Mouse (Mus musculus): ENCODE data around the gene Tstd2. TPM values are rescaled to one million over a fixed set of nuclear protein-coding genes. Genes with fewer than 3 reads are reported as not detected.

Tstd2 gene
- polyA plus RNA-seq (2016; fragmentation: Nextera tagmentation; extraction: Ambion mirVana): 40.5 and 40.7 TPM in 2 replicates

DNA sequence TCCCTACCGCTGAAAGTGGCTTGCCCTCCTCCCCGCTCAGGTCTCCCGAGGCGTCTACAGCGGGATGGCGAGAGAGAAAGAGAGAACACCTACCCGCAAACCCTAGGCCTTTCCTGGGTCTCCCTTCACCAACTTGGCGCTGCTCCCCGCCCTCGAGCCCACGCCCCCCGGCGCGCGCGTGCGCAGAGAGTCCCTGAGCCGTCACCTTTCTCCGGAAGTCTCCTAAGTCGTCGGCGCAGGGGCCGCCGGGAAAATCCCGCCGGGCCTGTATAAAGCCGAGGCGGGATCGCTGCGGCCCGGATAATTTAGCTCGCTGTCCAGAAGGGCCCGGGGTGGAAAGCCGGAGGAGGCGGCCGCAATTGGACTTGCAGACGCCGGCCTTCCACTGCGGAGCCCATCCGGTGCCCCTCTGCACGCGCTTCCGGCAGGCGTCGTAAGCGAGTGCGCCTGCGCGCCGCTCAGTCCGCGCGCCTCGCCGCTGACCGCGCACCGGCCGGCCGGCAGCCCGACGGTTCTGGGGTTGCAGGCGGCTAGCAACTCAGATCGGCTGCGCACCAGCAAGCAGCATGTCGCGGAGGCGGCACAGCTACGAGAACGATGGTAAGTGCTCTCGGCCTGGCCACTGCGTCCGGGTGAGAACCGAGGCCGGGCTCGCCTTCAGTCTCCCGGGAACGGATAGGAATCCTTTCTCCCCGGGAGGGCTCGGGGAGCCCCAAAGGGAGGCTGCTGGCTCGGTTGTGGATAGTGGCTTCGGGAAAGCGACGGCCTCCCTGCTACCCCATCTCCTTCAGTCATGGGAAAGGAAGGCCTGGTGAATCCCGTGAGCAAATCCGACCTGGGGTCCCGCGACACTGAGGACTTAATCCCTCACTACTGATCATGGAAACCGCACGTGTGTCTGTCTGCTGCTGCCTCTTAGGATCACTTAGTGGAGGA is at the start of gene Tstd2, which contains the start of gene Ncbp1:
Gene Tstd2 (minus strand): TSS at position 408 of the 936 bp plus-strand sequence.
Gene Ncbp1 (plus strand): TSS at position 327 of the 936 bp plus-strand sequence.
- peak; percentile 96 for DNase-seq (ENCODE audit: low spot score)
- Histone ChIP-seq H3K9me3 (no peaks in the 10 kb centered on the region), H3K36me3 (peaks cover 20% of the 10 kb centered on the region), H3K4me1 (peaks cover 22% of the 10 kb centered on the region), H3K4me3 (peak within 1 kb of the TSS; percentile 82), H3K27ac (peak within 1 kb of the TSS; percentile 97), H3K27me3 (ENCODE audit: insufficient read depth, poor library complexity, severe bottlenecking) (no peaks in the 10 kb centered on the region)
- WGBS: under 1% methylated on average over 89 of the region's 90 CpGs

DNA sequence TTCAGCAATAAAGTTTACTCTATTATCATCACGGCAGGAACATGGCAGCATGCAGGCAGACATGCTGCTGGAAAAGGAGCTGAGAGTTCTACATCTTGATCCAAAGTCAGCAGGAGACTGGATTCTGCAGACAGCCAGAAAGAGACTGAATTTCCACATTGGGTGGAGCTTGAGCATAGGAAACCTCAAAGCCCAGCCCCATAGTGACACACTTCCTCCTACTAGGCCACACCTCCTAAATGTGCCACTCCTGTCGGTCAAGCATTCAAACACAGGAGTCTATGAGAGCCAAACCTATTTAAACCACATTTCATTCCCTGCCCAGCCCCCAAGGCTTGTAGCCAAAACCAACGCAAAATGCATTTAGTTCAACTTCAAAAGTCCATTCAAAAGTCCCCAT is 48.0 kb upstream of the Tstd2 start:
- 81% methylated on average over 3 of the region's 3 CpGs for WGBS

DNA sequence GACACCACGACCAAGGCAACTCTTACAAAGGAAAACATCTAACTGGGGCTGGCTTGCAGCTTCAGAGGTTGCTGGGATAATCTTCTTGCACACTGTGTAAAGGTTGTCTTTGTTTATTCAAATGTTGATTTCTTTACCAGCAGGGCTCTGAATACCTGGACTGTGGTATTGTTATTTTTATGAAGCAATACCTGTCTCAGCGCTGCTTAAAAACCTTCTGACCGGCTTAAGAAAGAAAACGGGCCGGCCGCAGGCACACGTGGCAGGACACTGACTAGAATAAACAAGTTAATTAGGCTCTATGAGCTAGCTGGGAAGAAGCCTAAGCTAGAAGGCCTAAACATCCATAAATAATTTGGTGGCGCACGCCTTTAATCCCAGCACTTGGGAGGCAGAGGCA is 47.4 kb upstream of the Tstd2 start:
- Histone ChIP-seq H3K36me3 (peaks cover 81% of the 10 kb centered on the region), H3K9me3 (no peaks in the 10 kb centered on the region), H3K27me3 (ENCODE audit: insufficient read depth, poor library complexity, severe bottlenecking) (no peaks in the 10 kb centered on the region), H3K27ac (no peak overlapping the region), H3K4me3 (no peak overlapping the region), H3K4me1 (no peaks in the 10 kb centered on the region)
- no peak for DNase-seq (ENCODE audit: low spot score)
- WGBS: 88% methylated on average over 9 of the region's 9 CpGs

More for the DNA sequence above, 48.0 kb upstream of the Tstd2 start:
- Histone ChIP-seq H3K27me3 (ENCODE audit: insufficient read depth, poor library complexity, severe bottlenecking) (no peaks in the 10 kb centered on the region), H3K9me3 (no peaks in the 10 kb centered on the region), H3K4me1 (no peaks in the 10 kb centered on the region), H3K27ac (no peak overlapping the region), H3K36me3 (peaks cover 81% of the 10 kb centered on the region), H3K4me3 (no peak overlapping the region)
- no peak for DNase-seq (ENCODE audit: low spot score)

DNA sequence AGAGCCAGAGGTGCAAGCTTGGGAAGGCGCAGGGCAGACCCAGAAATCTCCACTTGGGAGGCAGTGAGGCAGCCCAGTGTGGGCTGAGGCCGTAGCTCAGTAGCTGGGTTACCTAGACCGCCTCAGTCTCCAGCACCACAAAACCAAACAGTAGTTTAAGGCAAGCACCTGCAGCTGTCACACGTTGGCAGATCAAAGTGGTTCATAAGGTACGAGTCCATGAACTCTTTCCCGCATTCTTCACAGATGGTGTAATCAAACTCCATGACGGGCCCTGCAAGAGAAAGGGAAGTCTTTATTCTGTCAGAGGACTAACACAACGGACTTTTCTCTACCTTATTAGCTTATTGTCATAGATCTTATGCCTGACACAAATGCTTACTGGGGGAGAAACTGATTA is 46.9 kb upstream of the Tstd2 start:
- no peak for DNase-seq (ENCODE audit: low spot score)
- no peaks in the 10 kb centered on the region for H3K4me1 ChIP-seq
- WGBS: 80% methylated on average over 8 of the region's 8 CpGs
- no peak overlapping the region for H3K27ac ChIP-seq
- H3K27me3 ChIP-seq (ENCODE audit: insufficient read depth, poor library complexity, severe bottlenecking): no peaks in the 10 kb centered on the region
- no peaks in the 10 kb centered on the region for H3K9me3 ChIP-seq
- H3K36me3 ChIP-seq: peaks cover 80% of the 10 kb centered on the region
- H3K4me3 ChIP-seq: no peak overlapping the region

DNA sequence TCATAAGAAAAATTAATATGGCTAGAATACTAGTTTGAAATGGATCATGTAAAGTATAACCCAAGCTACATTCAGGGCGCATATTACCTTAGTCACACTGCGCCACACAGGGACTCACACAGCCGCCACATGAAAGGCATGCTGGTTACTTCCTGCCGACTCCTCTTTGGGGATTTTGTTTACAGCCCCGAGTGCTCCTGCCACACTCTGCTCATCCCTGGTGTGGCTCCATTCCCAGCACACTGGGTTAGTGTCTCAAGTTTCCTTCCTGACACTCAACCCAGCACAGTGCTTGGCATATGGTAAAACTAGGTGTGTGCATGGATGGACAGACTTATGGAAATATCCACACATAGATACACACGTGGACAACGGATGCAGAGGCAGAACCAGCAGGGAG is 43.7 kb upstream of the Tstd2 start:
- H3K36me3 ChIP-seq: peaks cover 84% of the 10 kb centered on the region
- no peak overlapping the region for H3K27ac ChIP-seq
- WGBS: 86% methylated on average over 7 of the region's 7 CpGs
- no peak overlapping the region for H3K4me3 ChIP-seq
- DNase-seq (ENCODE audit: low spot score): no peak
- no peaks in the 10 kb centered on the region for H3K9me3 ChIP-seq
- H3K4me1 ChIP-seq: no peaks in the 10 kb centered on the region
- H3K27me3 ChIP-seq (ENCODE audit: insufficient read depth, poor library complexity, severe bottlenecking): no peaks in the 10 kb centered on the region

DNA sequence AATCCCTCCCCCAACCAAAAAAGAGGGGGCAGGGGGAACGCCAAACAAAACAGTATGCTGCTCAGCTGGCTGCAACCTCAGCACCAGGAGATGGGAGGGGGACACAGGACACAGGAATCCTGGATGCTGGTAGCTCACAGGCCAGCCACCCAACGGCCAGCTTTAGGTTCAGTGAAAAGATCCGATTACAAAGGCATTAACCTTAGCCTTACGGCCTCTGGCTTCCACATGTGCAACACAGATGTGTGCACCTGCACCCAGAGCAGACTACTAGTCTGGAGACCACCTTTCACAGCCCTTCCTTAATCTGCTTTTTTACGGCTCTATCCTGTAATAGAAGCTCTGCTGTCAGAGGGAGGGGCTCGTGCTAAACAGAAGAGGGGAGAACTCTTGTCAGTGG is 42.7 kb upstream of the Tstd2 start:
- WGBS: 79% methylated on average over 6 of the region's 6 CpGs
- no peaks in the 10 kb centered on the region for H3K27me3 ChIP-seq (ENCODE audit: insufficient read depth, poor library complexity, severe bottlenecking)
- H3K4me3 ChIP-seq: no peak overlapping the region
- no peaks in the 10 kb centered on the region for H3K9me3 ChIP-seq
- peaks cover 86% of the 10 kb centered on the region for H3K36me3 ChIP-seq
- H3K4me1 ChIP-seq: no peaks in the 10 kb centered on the region
- no peak for DNase-seq (ENCODE audit: low spot score)
- no peak overlapping the region for H3K27ac ChIP-seq

DNA sequence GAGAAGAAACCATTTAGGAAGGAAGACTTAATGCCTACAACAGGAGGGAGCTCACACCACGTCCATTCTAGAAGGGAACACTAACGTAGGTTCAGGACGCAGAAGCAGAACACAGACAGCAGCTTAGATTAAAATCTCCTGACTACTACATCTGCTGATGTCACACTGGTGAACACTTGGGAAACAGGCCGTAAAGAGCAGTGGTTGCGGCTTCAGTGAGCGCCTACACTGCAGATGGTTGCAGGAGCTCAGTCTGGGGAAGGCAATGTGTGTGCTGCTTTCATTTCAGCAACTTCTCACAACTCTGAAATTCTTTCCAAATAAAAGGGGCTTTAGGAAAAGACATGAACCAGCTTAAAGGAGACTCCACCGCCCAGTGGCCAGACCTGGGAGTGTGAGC is 39.0 kb upstream of the Tstd2 start:
- no peak for DNase-seq (ENCODE audit: low spot score)
- H3K9me3 ChIP-seq: no peaks in the 10 kb centered on the region
- H3K27ac ChIP-seq: no peak overlapping the region
- no peaks in the 10 kb centered on the region for H3K4me1 ChIP-seq
- peaks cover 90% of the 10 kb centered on the region for H3K36me3 ChIP-seq
- no peaks in the 10 kb centered on the region for H3K27me3 ChIP-seq (ENCODE audit: insufficient read depth, poor library complexity, severe bottlenecking)
- no peak overlapping the region for H3K4me3 ChIP-seq
- 81% methylated on average over 7 of the region's 7 CpGs for WGBS

DNA sequence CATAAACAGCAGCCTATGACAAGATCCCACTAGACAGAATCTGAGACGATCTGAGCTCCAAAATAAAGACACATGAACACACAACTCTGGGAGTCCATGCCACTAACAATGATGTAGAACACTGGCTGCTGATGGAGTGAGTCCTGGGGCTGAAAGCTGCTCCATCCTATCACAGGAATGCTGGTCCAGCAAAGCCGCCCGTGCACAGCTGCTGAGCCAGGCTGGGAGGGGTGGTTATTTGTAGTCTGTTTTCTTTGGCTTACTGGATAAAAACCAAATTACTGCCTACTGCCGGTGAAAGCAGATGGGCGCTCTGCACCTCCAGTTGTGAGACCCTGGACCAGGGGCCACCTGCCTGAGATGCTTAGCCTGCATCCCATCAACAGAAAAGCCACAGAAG is 38.5 kb upstream of the Tstd2 start:
- Histone ChIP-seq H3K36me3 (peaks cover 89% of the 10 kb centered on the region), H3K27me3 (ENCODE audit: insufficient read depth, poor library complexity, severe bottlenecking) (no peaks in the 10 kb centered on the region), H3K4me1 (no peaks in the 10 kb centered on the region), H3K9me3 (no peaks in the 10 kb centered on the region), H3K4me3 (no peak overlapping the region), H3K27ac (no peak overlapping the region)
- no peak for DNase-seq (ENCODE audit: low spot score)
- 83% methylated on average over 5 of the region's 5 CpGs for WGBS

DNA sequence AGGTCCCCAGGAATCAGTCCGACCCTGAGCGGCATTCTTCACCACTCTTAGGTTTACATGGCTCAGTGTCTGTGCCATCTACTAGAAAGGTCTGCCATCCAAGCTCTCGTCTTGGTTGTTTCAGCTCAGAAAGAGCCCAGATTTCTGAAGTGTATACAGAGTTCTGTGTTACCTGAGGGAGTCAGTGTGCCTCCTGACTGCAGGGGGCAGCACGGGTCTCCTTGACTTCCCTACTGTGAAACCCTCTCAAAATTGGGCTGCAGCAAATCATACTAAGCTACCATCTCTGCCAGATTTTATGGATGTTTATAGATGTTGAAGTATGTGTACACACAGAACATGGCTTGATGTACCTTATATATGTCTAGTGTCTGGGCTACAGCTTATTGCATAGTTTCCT is 37.8 kb upstream of the Tstd2 start:
- H3K27ac ChIP-seq: no peak overlapping the region
- DNase-seq (ENCODE audit: low spot score): no peak
- no peaks in the 10 kb centered on the region for H3K4me1 ChIP-seq
- no peaks in the 10 kb centered on the region for H3K27me3 ChIP-seq (ENCODE audit: insufficient read depth, poor library complexity, severe bottlenecking)
- no peaks in the 10 kb centered on the region for H3K9me3 ChIP-seq
- whole genome bisulfite sequencing: 75% methylated on average over 4 of the region's 4 CpGs
- peaks cover 89% of the 10 kb centered on the region for H3K36me3 ChIP-seq
- H3K4me3 ChIP-seq: no peak overlapping the region

DNA sequence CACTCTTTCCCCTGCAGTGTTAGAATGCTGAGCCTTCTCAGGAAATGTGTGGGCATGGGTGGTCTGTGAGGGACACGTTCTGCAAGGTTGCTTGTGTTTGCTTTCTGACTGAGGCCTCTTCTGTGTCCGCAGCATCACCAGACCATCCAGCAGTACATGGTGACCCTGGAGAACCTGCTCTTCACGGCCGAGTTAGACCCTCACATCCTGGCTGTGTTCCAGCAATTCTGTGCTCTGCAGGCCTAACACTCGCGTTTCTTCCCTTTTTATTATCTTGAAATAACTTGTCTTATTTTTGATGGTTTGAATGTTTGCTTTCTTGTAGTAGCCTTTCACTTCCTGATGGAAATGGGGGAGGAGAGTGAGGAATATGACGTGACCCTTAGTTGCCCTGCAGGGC is 33.3 kb upstream of the Tstd2 start:
- Histone ChIP-seq H3K9me3 (no peaks in the 10 kb centered on the region), H3K27me3 (ENCODE audit: insufficient read depth, poor library complexity, severe bottlenecking) (no peaks in the 10 kb centered on the region), H3K36me3 (peaks cover 94% of the 10 kb centered on the region), H3K27ac (no peak overlapping the region), H3K4me3 (no peak overlapping the region), H3K4me1 (no peaks in the 10 kb centered on the region)
- 78% methylated on average over 7 of the region's 7 CpGs for WGBS
- DNase-seq (ENCODE audit: low spot score): no peak

DNA sequence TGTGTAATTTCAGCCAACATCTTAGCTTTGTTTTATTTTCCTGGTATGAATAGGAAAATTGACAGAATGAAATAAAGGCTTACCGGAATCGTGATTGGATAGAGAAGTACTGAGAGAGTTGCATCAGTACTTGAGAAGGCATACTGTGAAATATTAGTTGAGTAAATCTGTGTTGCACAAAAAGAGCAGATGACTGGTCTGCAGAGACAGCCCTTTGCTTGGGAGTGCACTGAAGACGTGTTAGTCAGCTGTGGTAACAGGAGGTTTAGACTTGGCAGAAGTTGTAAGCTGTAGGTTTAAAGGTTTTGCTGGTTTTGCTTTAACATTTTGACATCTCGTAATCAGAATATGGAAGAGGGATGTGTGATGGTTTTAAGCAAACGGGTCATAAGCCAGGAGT is 27.3 kb upstream of the Tstd2 start:
- no peak overlapping the region for H3K4me3 ChIP-seq
- no peak for DNase-seq (ENCODE audit: low spot score)
- no peaks in the 10 kb centered on the region for H3K4me1 ChIP-seq
- H3K36me3 ChIP-seq: peaks cover 99% of the 10 kb centered on the region
- H3K27me3 ChIP-seq (ENCODE audit: insufficient read depth, poor library complexity, severe bottlenecking): no peaks in the 10 kb centered on the region
- H3K27ac ChIP-seq: no peak overlapping the region
- WGBS: 96% methylated on average over 5 of the region's 5 CpGs
- no peaks in the 10 kb centered on the region for H3K9me3 ChIP-seq

DNA sequence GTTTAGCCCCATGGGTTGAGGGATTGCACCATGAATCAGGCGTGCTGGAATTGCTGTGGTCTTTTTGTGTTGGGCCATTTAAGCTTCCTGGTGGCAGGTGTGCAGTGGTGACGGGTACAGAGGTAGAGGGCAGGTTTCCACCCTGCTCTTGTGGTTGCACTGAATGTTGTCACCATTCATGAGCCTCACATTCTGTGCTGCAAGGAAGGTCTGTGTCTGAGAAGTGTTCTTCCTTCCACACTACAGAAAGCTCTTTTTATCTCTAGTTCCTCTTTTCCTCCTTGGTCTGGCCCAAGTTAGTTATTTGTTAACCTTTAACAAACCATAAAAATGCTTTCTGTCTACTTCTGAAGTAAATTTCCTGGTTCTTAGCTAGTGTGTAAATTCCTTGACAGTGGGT is 25.5 kb upstream of the Tstd2 start:
- 77% methylated on average over 2 of the region's 2 CpGs for WGBS
- Histone ChIP-seq H3K4me1 (no peaks in the 10 kb centered on the region), H3K36me3 (peaks cover 98% of the 10 kb centered on the region), H3K9me3 (no peaks in the 10 kb centered on the region), H3K27ac (no peak overlapping the region), H3K27me3 (ENCODE audit: insufficient read depth, poor library complexity, severe bottlenecking) (no peaks in the 10 kb centered on the region), H3K4me3 (no peak overlapping the region)
- DNase-seq (ENCODE audit: low spot score): no peak

DNA sequence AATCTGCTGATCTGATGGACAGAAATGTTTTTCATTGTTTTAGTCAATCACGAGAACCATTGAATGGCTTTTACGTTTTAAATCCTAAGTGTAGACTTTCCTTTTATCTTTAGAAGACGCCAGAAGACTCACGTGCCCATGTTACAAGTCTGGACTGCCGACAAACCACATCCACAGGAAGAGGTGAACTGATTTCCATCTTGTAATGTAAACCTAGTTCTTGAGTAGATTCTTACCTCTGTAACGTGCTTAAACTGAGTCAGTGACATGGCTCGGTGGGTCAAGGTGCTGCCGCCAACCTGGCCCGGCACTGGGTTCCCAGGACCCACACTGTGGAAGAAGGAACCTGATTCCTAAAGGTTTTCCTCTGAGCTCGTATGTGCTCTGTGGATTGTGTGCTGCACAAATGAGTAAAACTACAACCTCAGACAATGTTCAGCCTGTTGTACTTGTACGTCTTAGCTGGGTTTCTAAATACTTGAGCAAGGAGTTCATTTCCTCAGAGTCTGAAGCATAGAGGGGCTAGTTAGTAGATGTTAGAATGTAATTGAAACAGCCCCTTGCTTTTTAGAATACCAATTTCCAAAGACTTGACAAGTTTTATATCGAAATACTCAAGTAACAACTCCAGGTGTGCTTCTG is 13.5 kb upstream of the Tstd2 start:
- 90% methylated on average over 12 of the region's 12 CpGs for WGBS
- Histone ChIP-seq H3K4me1 (no peaks in the 10 kb centered on the region), H3K4me3 (no peak overlapping the region), H3K36me3 (peaks cover 88% of the 10 kb centered on the region), H3K27ac (no peak overlapping the region), H3K9me3 (no peaks in the 10 kb centered on the region), H3K27me3 (ENCODE audit: insufficient read depth, poor library complexity, severe bottlenecking) (no peaks in the 10 kb centered on the region)
- DNase-seq (ENCODE audit: low spot score): no peak

Measured in heart, embryonic 10.5 days (tissue).